Comparison of ENCODE assay signal across 8 mouse cellular contexts in the genomic region with DNA sequence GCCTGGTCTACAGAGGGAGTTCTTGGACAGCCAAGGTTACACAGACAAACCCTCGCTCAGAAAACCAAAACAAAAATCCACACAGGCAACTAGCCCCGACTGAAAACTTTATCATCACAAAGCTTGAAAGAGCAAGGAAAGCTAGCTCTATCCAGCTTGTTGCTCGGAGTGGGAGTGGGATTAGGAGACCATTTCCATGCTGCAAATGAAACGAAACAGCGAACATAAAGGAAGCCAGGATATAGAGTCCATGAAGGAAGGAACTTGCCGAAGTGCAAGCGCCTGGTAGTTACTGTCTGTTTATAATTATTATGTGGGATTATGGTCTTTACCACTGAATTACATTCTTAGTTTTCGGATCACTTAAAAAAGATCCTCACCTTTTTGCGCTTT. TPM values are rescaled to one million over a fixed set of nuclear protein-coding genes. Genes with fewer than 3 reads are reported as not detected.
DNase-seq lines count a peak whose midpoint lies in the region; ATAC-seq and TF ChIP-seq lines count a peak whose summit lies in the region.

No protein-coding gene starts in this region.

- peak overlapping the region; percentile 70 for H3K9ac ChIP-seq in embryonic facial prominence, embryonic 11.5 days (replicated peaks; ENCODE audit: low read length)
- H3K9ac ChIP-seq in hindbrain, postnatal 0 days (replicated peaks; ENCODE audit: low read length): peak overlapping the region; percentile 91
- peak overlapping the region; percentile 48 for H3K9ac ChIP-seq in midbrain, embryonic 15.5 days

- no peak for DNase-seq in layer of hippocampus, adult 2 months (ENCODE audit: low spot score in 2 of 2)
- no peak for DNase-seq in layer of hippocampus, adult 11-12 months (ENCODE audit: low spot score)
- DNase-seq in embryonic facial prominence, embryonic 11.5 days (ENCODE audit: low spot score): no peak
- DNase-seq in hindbrain, postnatal 0 days (ENCODE audit: low spot score): peak; percentile 3
- DNase-seq in adrenal gland, adult 2 months: no peak
- no peak for DNase-seq in embryo, embryonic 9.5 days (ENCODE audit: extremely low spot score)
- DNase-seq in adrenal gland, postnatal 14 days: no peak

- H3K4me1 ChIP-seq in embryonic facial prominence, embryonic 11.5 days (ENCODE audit: control insufficient read depth, insufficient read depth, low read length): no peaks in the 10 kb centered on the region; the same call in 1 of the 2 replicates
- peaks cover 5% of the 10 kb centered on the region; the same call in 1 of the 2 replicates for H3K4me1 ChIP-seq in hindbrain, postnatal 0 days (ENCODE audit: insufficient read depth, low read length)
- H3K4me1 ChIP-seq in midbrain, embryonic 15.5 days: peaks cover 26% of the 10 kb centered on the region

- ATAC-seq in embryonic facial prominence, embryonic 11.5 days (replicated peaks; ENCODE audit: insufficient number of reproducible peaks, low FRiP score, low TSS enrichment, low read depth): no peak
- 0 out of 2 replicates have a peak, but pooled peaks have one; percentile 8 for ATAC-seq in hindbrain, postnatal 0 days
- peak; percentile 40; the same call in 1 of the 2 replicates for ATAC-seq in midbrain, embryonic 15.5 days (replicated peaks)

- peak overlapping the region; percentile 90 for H3K27ac ChIP-seq in layer of hippocampus, adult 2 months
- peak overlapping the region; percentile 66; the same call in 1 of the 2 replicates for H3K27ac ChIP-seq in embryonic facial prominence, embryonic 11.5 days (replicated peaks; ENCODE audit: low read depth, low read length)
- H3K27ac ChIP-seq in hindbrain, postnatal 0 days: peak overlapping the region; percentile 86
- peak overlapping the region; percentile 63 for H3K27ac ChIP-seq in midbrain, embryonic 15.5 days

- no peaks in the 10 kb centered on the region for H3K9me3 ChIP-seq in embryonic facial prominence, embryonic 11.5 days (replicated peaks; ENCODE audit: control insufficient read depth, low read length)
- no peaks in the 10 kb centered on the region for H3K9me3 ChIP-seq in hindbrain, postnatal 0 days (ENCODE audit: low read length)
- no peaks in the 10 kb centered on the region for H3K9me3 ChIP-seq in midbrain, embryonic 15.5 days

- no peaks in the 10 kb centered on the region for H3K27me3 ChIP-seq in embryonic facial prominence, embryonic 11.5 days (ENCODE audit: control insufficient read depth, insufficient read depth, low read length)
- H3K27me3 ChIP-seq in hindbrain, postnatal 0 days (ENCODE audit: insufficient read depth, low read length): no peaks in the 10 kb centered on the region
- H3K27me3 ChIP-seq in midbrain, embryonic 15.5 days (replicated peaks): no peaks in the 10 kb centered on the region

- 1% methylated on average over 9 of the region's 9 CpGs for WGBS in embryonic facial prominence, embryonic 11.5 days
- 2% methylated on average over 9 of the region's 9 CpGs for WGBS in hindbrain, postnatal 0 days
- WGBS in midbrain, embryonic 15.5 days: under 1% methylated on average over 9 of the region's 9 CpGs

- peak overlapping the region; percentile 32 for H3K4me2 ChIP-seq in embryonic facial prominence, embryonic 11.5 days (ENCODE audit: low read depth, low read length)
- H3K4me2 ChIP-seq in hindbrain, postnatal 0 days (ENCODE audit: low read depth, low read length): peak overlapping the region; percentile 87
- H3K4me2 ChIP-seq in midbrain, embryonic 15.5 days: peak overlapping the region; percentile 63

- H3K4me3 ChIP-seq in layer of hippocampus, adult 2 months: peak overlapping the region; percentile 100
- peak overlapping the region; percentile 92 for H3K4me3 ChIP-seq in embryonic facial prominence, embryonic 11.5 days (ENCODE audit: low read depth, low read length)
- peak overlapping the region; percentile 84 for H3K4me3 ChIP-seq in hindbrain, postnatal 0 days (ENCODE audit: low read length)
- peak overlapping the region; percentile 85 for H3K4me3 ChIP-seq in midbrain, embryonic 15.5 days

- TF ChIP-seq CTCF in layer of hippocampus, adult 2 months (conservative IDR thresholded peaks at IDR 0.05): no peak
- no peak for TF ChIP-seq CTCF in hindbrain, postnatal 0 days (IDR thresholded peaks at IDR 0.05; ENCODE audit: low read depth)

- H3K36me3 ChIP-seq in embryonic facial prominence, embryonic 11.5 days (replicated peaks; ENCODE audit: control insufficient read depth, insufficient read depth, low read depth, low read length): no peaks in the 10 kb centered on the region
- no peaks in the 10 kb centered on the region for H3K36me3 ChIP-seq in hindbrain, postnatal 0 days (ENCODE audit: insufficient read depth, low read length)
- H3K36me3 ChIP-seq in midbrain, embryonic 15.5 days (replicated peaks): no peaks in the 10 kb centered on the region; the same call in 1 of the 2 replicates

RNA-seq across cellular contexts. Expression of a gene that starts 0.5 kb away (rescaled TPM):
- 10 to 100 TPM; 32.6 to 35.8 TPM for total RNA-seq in layer of hippocampus, adult 2 months (2021)
- polyA plus RNA-seq in embryonic facial prominence, embryonic 11.5 days (2014; fragmentation: Nextera tagmentation; extraction: Ambion mirVana): 60.1 and 64.3 TPM in 2 replicates
- 22.7 and 23.3 TPM in 2 replicates for total RNA-seq in hindbrain, postnatal 0 days (2014; rRNA removed)
- polyA plus RNA-seq in hindbrain, postnatal 0 days (2015; fragmentation: Nextera tagmentation; extraction: Ambion mirVana): 37.1 and 41.2 TPM in 2 replicates
- polyA plus RNA-seq in midbrain, embryonic 15.5 days (2015; fragmentation: Nextera tagmentation; extraction: Ambion mirVana): 40.4 and 42.8 TPM in 2 replicates
- 10 to 100 TPM; 56.3 to 75.6 TPM for total RNA-seq in adrenal gland, adult 2 months (2021)
- polyA plus RNA-seq in adrenal gland, adult 2 months (2012; rRNA removed): 20.2 and 26.2 TPM in 2 replicates
- 132 and 152 TPM in 2 replicates for total RNA-seq in adrenal gland, postnatal 14 days (2021)

RNA-seq across cellular contexts. Expression of a gene that starts 28.6 kb away (rescaled TPM):
- under 1 TPM in 1 of 2 experiments, not detected in 1; 0.26 TPM for total RNA-seq in layer of hippocampus, adult 2 months (2021)
- 0.21 TPM in 2 replicates for polyA plus RNA-seq in embryonic facial prominence, embryonic 11.5 days (2014; fragmentation: Nextera tagmentation; extraction: Ambion mirVana)
- 0.16 and 0.29 TPM in 2 replicates for total RNA-seq in hindbrain, postnatal 0 days (2014; rRNA removed)
- polyA plus RNA-seq in hindbrain, postnatal 0 days (2015; fragmentation: Nextera tagmentation; extraction: Ambion mirVana): 0.29 and 0.37 TPM in 2 replicates
- polyA plus RNA-seq in midbrain, embryonic 15.5 days (2015; fragmentation: Nextera tagmentation; extraction: Ambion mirVana): 0.19 and 0.26 TPM in 2 replicates
- total RNA-seq in adrenal gland, adult 2 months (2021): 1 to 10 TPM; 4.6 to 8.5 TPM
- polyA plus RNA-seq in adrenal gland, adult 2 months (2012; rRNA removed): 2.3 and 3.7 TPM in 2 replicates
- 5.1 and 5.6 TPM in 2 replicates for total RNA-seq in adrenal gland, postnatal 14 days (2021)

RNA-seq across cellular contexts. Expression of a gene that starts 52.3 kb away (rescaled TPM):
- 10 to 100 TPM; 29.2 to 30.8 TPM for total RNA-seq in layer of hippocampus, adult 2 months (2021)
- polyA plus RNA-seq in embryonic facial prominence, embryonic 11.5 days (2014; fragmentation: Nextera tagmentation; extraction: Ambion mirVana): 13.9 and 18.5 TPM in 2 replicates
- 16.2 and 17.5 TPM in 2 replicates for total RNA-seq in hindbrain, postnatal 0 days (2014; rRNA removed)
- polyA plus RNA-seq in hindbrain, postnatal 0 days (2015; fragmentation: Nextera tagmentation; extraction: Ambion mirVana): 8.6 and 10.2 TPM in 2 replicates
- 8.1 and 9.5 TPM in 2 replicates for polyA plus RNA-seq in midbrain, embryonic 15.5 days (2015; fragmentation: Nextera tagmentation; extraction: Ambion mirVana)
- total RNA-seq in adrenal gland, adult 2 months (2021): 10 to 100 TPM; 14.2 to 16.8 TPM
- 22.7 and 31.9 TPM in 2 replicates for polyA plus RNA-seq in adrenal gland, adult 2 months (2012; rRNA removed)
- total RNA-seq in adrenal gland, postnatal 14 days (2021): 15.0 and 18.8 TPM in 2 replicates

Comparison
In these comparisons a context has a peak if more than half of its experiments do, and no peak if none do; other contexts are left out.
1. H3K4me2 ChIP-seq: peak in every context shown above with its lines; median percentile 87 in hindbrain, postnatal 0 days; 63 in midbrain, embryonic 15.5 days; 32 in embryonic facial prominence, embryonic 11.5 days.